Mouse (Mus musculus) heart, postnatal 0 days (tissue): Measurements from ENCODE around the gene Lipt2.

Source experiments
- CTCF ChIP-seq: IDR thresholded peaks from 2 replicates; pipeline ENCODE4 v1.5.1; 2016; ENCODE audit warnings: antibody characterized with exemption, control low read depth, low read depth
- EP300 ChIP-seq: IDR thresholded peaks from 2 replicates; pipeline ENCODE4 v1.6.1; 2016; ENCODE audit warnings: antibody characterized with exemption, low read depth

DNA sequence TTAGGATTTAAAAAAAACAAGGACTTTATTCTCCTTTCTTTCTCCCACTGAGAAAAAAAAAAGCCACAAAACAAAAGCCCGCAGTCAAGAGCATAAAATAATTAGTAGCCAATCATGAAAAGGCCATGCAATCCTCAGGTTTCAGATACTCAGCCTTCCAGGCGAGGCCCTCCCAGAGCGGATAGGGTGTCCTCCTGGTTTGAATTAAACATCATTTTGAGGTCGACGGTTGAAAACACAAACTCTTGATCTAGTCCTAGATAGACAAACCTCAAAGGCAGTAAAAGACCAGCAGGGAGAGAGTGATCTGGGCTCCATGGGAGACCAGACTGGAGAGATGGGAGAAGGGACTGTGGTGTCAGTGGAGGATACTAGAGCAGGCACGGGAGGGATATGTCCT is 45.8 kb downstream of the Lipt2 start:
- TF ChIP-seq CTCF = no peak
- TF ChIP-seq EP300 = no peak
